24 mouse cellular contexts compared by ENCODE assay signal in genomic region chr19:4140147-4140546, GRCm38 (mm10). TPM values are rescaled to one million over a fixed set of nuclear protein-coding genes. Genes with fewer than 3 reads are reported as not detected.
A peak's percentile ranks its signal among the peaks of the same experiment; 100 is the strongest.
DNase-seq lines count a peak whose midpoint lies in the region; ATAC-seq lines count a peak whose summit lies in the region.
"Had no signal": no experiment of that assay in that cellular context is flagged by ENCODE, and none has a peak within 500 bp of the region (broad histone marks: within the 10 kb centered on the region; RNA-seq: fewer than 3 reads in every experiment).

No protein-coding gene starts in this region.

- H3K9me3 ChIP-seq in midbrain, embryonic 10.5 days (replicated peaks), result no peaks in the 10 kb centered on the region
- no peaks in the 10 kb centered on the region for H3K9me3 ChIP-seq in midbrain, embryonic 16.5 days (replicated peaks; ENCODE audit: control insufficient read depth, low read length, poor library complexity, severe bottlenecking)
- no peaks in the 10 kb centered on the region for H3K9me3 ChIP-seq in limb, embryonic 10.5 days (replicated peaks)
- H3K9me3 ChIP-seq: G1E had no signal

- no peak overlapping the region for H3K9ac ChIP-seq in midbrain, embryonic 16.5 days (ENCODE audit: low read depth, low read length)

- no peak overlapping the region for H3K4me3 ChIP-seq in midbrain, embryonic 10.5 days
- no peak overlapping the region for H3K4me3 ChIP-seq in midbrain, embryonic 16.5 days (ENCODE audit: low read depth, low read length)
- no peak overlapping the region for H3K4me3 ChIP-seq in limb, embryonic 10.5 days

- no peaks in the 10 kb centered on the region for H3K36me3 ChIP-seq in midbrain, embryonic 10.5 days
- no peaks in the 10 kb centered on the region for H3K36me3 ChIP-seq in midbrain, embryonic 16.5 days (ENCODE audit: control insufficient read depth, insufficient read depth, low read length)
- no peaks in the 10 kb centered on the region for H3K36me3 ChIP-seq in limb, embryonic 10.5 days
- H3K36me3 ChIP-seq: G1E had no signal

- H3K27me3 ChIP-seq in midbrain, embryonic 10.5 days (ENCODE audit: low read depth, poor library complexity, severe bottlenecking), result no peaks in the 10 kb centered on the region
- no peaks in the 10 kb centered on the region for H3K27me3 ChIP-seq in midbrain, embryonic 16.5 days (ENCODE audit: control insufficient read depth, insufficient read depth, low read depth, low read length)
- H3K27me3 ChIP-seq in limb, embryonic 10.5 days (ENCODE audit: low read depth, poor library complexity, severe bottlenecking), result peaks cover 4% of the 10 kb centered on the region; the same call in 1 of the 2 replicates
- H3K27me3 ChIP-seq: CH12.LX, Patski had no signal

- ATAC-seq in midbrain, embryonic 16.5 days, result no peak
- ATAC-seq: activated CD4-positive, CD25-positive, alpha-beta regulatory T cell, adult 4 months; CD4-positive, CD25-positive, alpha-beta regulatory T cell, adult 4 months; Patski had no signal

- 0 out of 2 replicates have a peak overlapping the region, but pooled peaks have one; percentile 17 for H3K27ac ChIP-seq in midbrain, embryonic 10.5 days (replicated peaks)
- H3K27ac ChIP-seq in midbrain, embryonic 16.5 days (ENCODE audit: low read length), result no peak overlapping the region
- H3K27ac ChIP-seq in limb, embryonic 10.5 days, result peak overlapping the region; percentile 21; the same call in 1 of the 2 replicates

- intact Hi-C loops in heart, postnatal 25 days (cut with DNase I), result no loop called here

- H3K4me1 ChIP-seq in midbrain, embryonic 10.5 days, result peaks cover 23% of the 10 kb centered on the region
- no peaks in the 10 kb centered on the region; the same call in 1 of the 2 replicates for H3K4me1 ChIP-seq in midbrain, embryonic 16.5 days (ENCODE audit: control insufficient read depth, insufficient read depth, low read length)
- H3K4me1 ChIP-seq in limb, embryonic 10.5 days, result 0 out of 2 replicates have a peak, but pooled peaks cover 9% of the 10 kb centered on the region

- H3K4me2 ChIP-seq in midbrain, embryonic 16.5 days (ENCODE audit: low read length), result no peak overlapping the region

- 87% methylated on average over 6 of the region's 6 CpGs for WGBS in midbrain, embryonic 10.5 days
- WGBS in midbrain, embryonic 16.5 days, result 90% methylated on average over 6 of the region's 6 CpGs
- WGBS in limb, embryonic 10.5 days, result 86% methylated on average over 6 of the region's 6 CpGs

- DNase-seq in heart, adult 11 months, result peak; percentile 91
- no peak for DNase-seq in heart, postnatal 25 days (ENCODE audit: low spot score)
- DNase-seq in midbrain, embryonic 10.5 days (ENCODE audit: low spot score), result no peak
- DNase-seq in limb, embryonic 10.5 days (ENCODE audit: low spot score), result no peak
- DNase-seq in adrenal gland, adult 2 months, result no peak
- DNase-seq: adrenal gland, adult 8-10 months; adrenal gland, postnatal 10 days; adrenal gland, postnatal 14 days; adrenal gland, postnatal 25 days; adrenal gland, postnatal 36 days; B cell, adult 2 months; cerebellum, adult 11 months; cerebellum, adult 11-12 months; cerebellum, adult 18-20 months; cerebellum, adult 2 months had no signal

RNA-seq across cellular contexts. Expression of gene Gpr152, which starts 0.6 kb away (rescaled TPM):
- total RNA-seq in heart, postnatal 25 days (2021), result not detected
- polyA plus RNA-seq in midbrain, embryonic 10.5 days (2016; fragmentation: Nextera tagmentation; extraction: Ambion mirVana), result not detected in 2 replicates
- 0.09 TPM in 1 of 2 replicates, not detected in the other for polyA plus RNA-seq in midbrain, embryonic 16.5 days (2015; fragmentation: Nextera tagmentation; extraction: Ambion mirVana)
- polyA plus RNA-seq in limb, embryonic 10.5 days (2016; fragmentation: Nextera tagmentation; extraction: Ambion mirVana), result not detected in 2 replicates
- total RNA-seq in adrenal gland, adult 2 months (2021), result under 1 TPM; 0.09 to 0.17 TPM
- polyA plus RNA-seq in adrenal gland, adult 2 months (2012; rRNA removed), result 0.10 and 0.18 TPM in 2 replicates
- total RNA-seq: adrenal gland, adult 18-20 months; adrenal gland, postnatal 10 days; adrenal gland, postnatal 14 days; MEL had no signal
- polyA plus RNA-seq: activated CD4-positive, CD25-positive, alpha-beta regulatory T cell, adult 4 months; C2C12; G1E; Patski had no signal

RNA-seq across cellular contexts. Expression of gene Cabp4, which starts 3.7 kb away (rescaled TPM):
- under 1 TPM in 1 of 2 experiments, not detected in 1; 0.31 TPM for total RNA-seq in heart, postnatal 25 days (2021)
- not detected in 2 replicates for polyA plus RNA-seq in midbrain, embryonic 10.5 days (2016; fragmentation: Nextera tagmentation; extraction: Ambion mirVana)
- polyA plus RNA-seq in midbrain, embryonic 16.5 days (2015; fragmentation: Nextera tagmentation; extraction: Ambion mirVana), result 0.24 and 0.48 TPM in 2 replicates
- 0.15 TPM in 1 of 2 replicates, not detected in the other for polyA plus RNA-seq in limb, embryonic 10.5 days (2016; fragmentation: Nextera tagmentation; extraction: Ambion mirVana)
- total RNA-seq in adrenal gland, adult 2 months (2021), result under 1 TPM; 0.29 to 0.69 TPM
- polyA plus RNA-seq in adrenal gland, adult 2 months (2012; rRNA removed), result 0.12 and 0.26 TPM in 2 replicates

RNA-seq across cellular contexts. Expression of gene Coro1b, which starts 8.3 kb away (rescaled TPM):
- 10 to 100 TPM; 53.4 to 57.6 TPM for total RNA-seq in heart, postnatal 25 days (2021)
- polyA plus RNA-seq in midbrain, embryonic 10.5 days (2016; fragmentation: Nextera tagmentation; extraction: Ambion mirVana), result 133 and 138 TPM in 2 replicates
- 102 and 119 TPM in 2 replicates for polyA plus RNA-seq in midbrain, embryonic 16.5 days (2015; fragmentation: Nextera tagmentation; extraction: Ambion mirVana)
- 129 and 148 TPM in 2 replicates for polyA plus RNA-seq in limb, embryonic 10.5 days (2016; fragmentation: Nextera tagmentation; extraction: Ambion mirVana)
- total RNA-seq in adrenal gland, adult 2 months (2021), result 100 to 1,000 TPM; 154 to 202 TPM
- 199 and 225 TPM in 2 replicates for polyA plus RNA-seq in adrenal gland, adult 2 months (2012; rRNA removed)

RNA-seq across cellular contexts. Expression of gene Ptprcap, which starts 13.3 kb away (rescaled TPM):
- total RNA-seq in heart, postnatal 25 days (2021), result 1 to 10 TPM in 1 of 2 experiments, under 1 TPM in 1; 0.94 to 1.5 TPM
- 0.67 TPM in 1 of 2 replicates, not detected in the other for polyA plus RNA-seq in midbrain, embryonic 10.5 days (2016; fragmentation: Nextera tagmentation; extraction: Ambion mirVana)
- polyA plus RNA-seq in midbrain, embryonic 16.5 days (2015; fragmentation: Nextera tagmentation; extraction: Ambion mirVana), result 0.28 TPM in 1 of 2 replicates, not detected in the other
- 0.93 and 1.4 TPM in 2 replicates for polyA plus RNA-seq in limb, embryonic 10.5 days (2016; fragmentation: Nextera tagmentation; extraction: Ambion mirVana)
- total RNA-seq in adrenal gland, adult 2 months (2021), result 1 to 10 TPM; 2.5 to 5.7 TPM
- 54.9 and 57.6 TPM in 2 replicates for polyA plus RNA-seq in adrenal gland, adult 2 months (2012; rRNA removed)

RNA-seq across cellular contexts. Expression of gene Aip, which starts 14.5 kb away (rescaled TPM):
- 10 to 100 TPM; 54.2 to 56.8 TPM for total RNA-seq in heart, postnatal 25 days (2021)
- polyA plus RNA-seq in midbrain, embryonic 10.5 days (2016; fragmentation: Nextera tagmentation; extraction: Ambion mirVana), result 60.6 and 61.7 TPM in 2 replicates
- 92.9 and 102 TPM in 2 replicates for polyA plus RNA-seq in midbrain, embryonic 16.5 days (2015; fragmentation: Nextera tagmentation; extraction: Ambion mirVana)
- 74.9 and 79.2 TPM in 2 replicates for polyA plus RNA-seq in limb, embryonic 10.5 days (2016; fragmentation: Nextera tagmentation; extraction: Ambion mirVana)
- total RNA-seq in adrenal gland, adult 2 months (2021), result 100 to 1,000 TPM; 102 to 134 TPM
- 89.5 and 99.3 TPM in 2 replicates for polyA plus RNA-seq in adrenal gland, adult 2 months (2012; rRNA removed)
